Mouse (Mus musculus) cerebellum, adult 2 months (tissue): ENCODE measurements around the gene Snx22. TPM values are rescaled to one million over a fixed set of nuclear protein-coding genes. Genes with fewer than 3 reads are reported as not detected.

ENCODE experiments used
- DNase-seq, 2 experiments: peaks; one replicate each; pipeline ENCODE4 v3.0.0; 2021
- H3K27ac ChIP-seq: fragments of 200-500 bp; 2 replicates; pipeline ENCODE4 v1.5.1; 2012; ENCODE audit warnings: low read length, control low read depth, inconsistent platforms; ENCODE audit not compliant: insufficient read depth
- H3K27me3 ChIP-seq: fragments of 200-500 bp; 2 replicates; pipeline ENCODE4 v1.6.1; 2012; ENCODE audit warnings: inconsistent platforms, mild to moderate bottlenecking, low read length, moderate library complexity; ENCODE audit not compliant: control insufficient read depth, insufficient read depth
- H3K4me1 ChIP-seq: fragments of 200-500 bp; 2 replicates; pipeline ENCODE4 v1.6.1; 2011; ENCODE audit warnings: low read length; ENCODE audit not compliant: control insufficient read depth, insufficient read depth
- H3K4me3 ChIP-seq: fragments of 200-500 bp; replicated peaks from 2 replicates; pipeline ENCODE3; 2011; ENCODE audit warnings: mild to moderate bottlenecking, low read depth, low read length, control low read depth; ENCODE audit not compliant: insufficient read depth
- CTCF ChIP-seq: fragments of 200-500 bp; IDR thresholded peaks from 2 replicates; pipeline ENCODE4 v1.5.1; 2011; ENCODE audit warnings: low read depth, mild to moderate bottlenecking, control low read depth, low read length, moderate library complexity, borderline replicate concordance; ENCODE audit not compliant: insufficient read depth
- POLR2A ChIP-seq: fragments of 200-500 bp; IDR thresholded peaks from 2 replicates; pipeline ENCODE4 v1.6.1; 2011; ENCODE audit warnings: low read length, control low read depth, borderline replicate concordance; ENCODE audit not compliant: insufficient read depth
- WGBS: fragments of 180-500 bp; shearing (Covaris S2); methylation state at CpG from one replicate; pipeline ENCODE4 v1.1.7; 2018; 5-methylcytosine and 5-hydroxymethylcytosine counted together
- polyA plus RNA-seq: library from polyadenylated mRNA; depleted of rRNA; stranded (reverse); fragments of >200 nt; gene quantifications from 2 replicates; pipeline ENCODE4 v1.2.3, GENCODE M21; 2012

Gene Snx22
- polyA plus RNA-seq, 1 experiment, result 9.7 TPM

DNA sequence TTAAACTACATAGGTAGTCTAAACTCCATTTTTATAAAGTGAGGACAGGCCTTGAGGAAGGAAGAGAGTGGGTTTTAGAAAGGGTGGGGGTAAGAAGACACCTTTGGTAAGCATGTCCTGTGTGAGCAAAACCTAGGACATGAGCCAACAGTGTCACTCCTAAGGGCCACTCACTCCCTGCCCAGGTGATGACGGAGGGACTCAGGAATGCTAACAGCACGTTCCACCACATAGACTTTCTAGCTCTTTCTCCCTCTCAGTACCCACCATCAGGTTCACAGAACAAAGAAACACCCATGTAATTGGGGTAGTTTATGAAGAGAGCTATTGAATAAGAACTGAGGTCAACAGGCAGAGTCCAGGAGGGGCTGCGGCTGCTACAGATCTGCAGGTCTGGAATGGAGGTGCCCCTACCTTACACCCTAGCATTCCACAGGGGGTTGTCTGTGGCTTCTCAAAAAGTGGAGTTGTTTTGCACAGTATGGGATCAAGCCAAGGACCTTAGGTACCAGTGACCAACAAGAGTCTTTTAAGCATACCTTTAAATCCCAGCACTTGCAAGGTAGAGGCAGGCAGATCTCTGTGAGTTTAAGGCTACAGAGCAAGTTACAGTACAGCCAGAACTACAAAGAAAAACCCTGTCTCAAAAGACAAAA lies 11.4 kb upstream of the Snx22 start:
- no peak for DNase-seq
- Histone ChIP-seq H3K4me3 (no peak overlapping the region), H3K4me1 (no peaks in the 10 kb centered on the region; the same call in 1 of the 2 replicates), H3K27me3 (no peaks in the 10 kb centered on the region), H3K27ac (no peak overlapping the region)
- whole genome bisulfite sequencing, result 90% methylated on average over 3 of the region's 3 CpGs
- TF ChIP-seq CTCF (no peak), POLR2A (no peak)

DNA sequence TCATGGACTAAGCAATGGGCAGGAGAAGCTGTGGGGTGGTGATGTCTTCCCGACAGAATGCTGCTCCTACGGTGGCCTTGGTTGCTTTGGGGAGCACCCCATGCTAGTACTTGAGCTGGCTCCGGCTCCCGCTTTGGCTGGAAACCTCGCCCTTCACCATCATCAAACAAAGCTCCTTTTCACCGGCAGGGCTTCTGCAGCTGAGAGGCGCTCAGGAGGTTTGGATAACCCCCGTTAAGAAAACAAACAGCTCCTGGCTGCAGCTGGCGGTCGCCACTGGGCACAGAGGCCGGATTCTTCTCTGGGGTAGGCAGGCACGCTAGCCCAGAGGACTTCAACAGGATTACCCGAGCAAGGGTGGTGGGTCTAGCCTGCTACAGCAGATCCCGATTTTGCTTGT lies 9.0 kb upstream of the Snx22 start:
- no peak for DNase-seq
- 16% methylated on average over 14 of the region's 14 CpGs for WGBS
- H3K4me3 ChIP-seq, result no peak overlapping the region

DNA sequence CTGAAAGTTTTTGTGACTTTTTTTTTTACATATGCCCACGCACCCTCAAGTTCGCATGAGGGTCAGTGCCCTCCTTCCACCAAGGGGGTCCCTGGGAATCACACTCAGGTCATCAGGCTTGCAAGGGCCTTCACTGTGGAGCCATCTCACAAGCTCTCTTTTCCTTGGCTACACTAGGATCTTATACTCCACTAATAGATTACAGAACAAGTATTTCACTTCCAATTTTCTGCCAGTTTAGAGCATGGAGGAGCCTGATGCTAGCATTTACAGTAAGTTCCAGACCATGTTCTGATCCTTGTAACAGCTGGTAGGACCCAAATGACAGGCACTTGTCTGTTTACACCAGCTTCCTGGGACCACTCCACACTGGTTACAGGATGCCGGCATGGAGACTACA lies 8.6 kb upstream of the Snx22 start:
- Histone ChIP-seq H3K4me3 (no peak overlapping the region), H3K27ac (no peak overlapping the region), H3K4me1 (no peaks in the 10 kb centered on the region), H3K27me3 (no peaks in the 10 kb centered on the region)
- no peak for TF ChIP-seq CTCF
- no peak for TF ChIP-seq POLR2A
- WGBS, result 67% methylated on average over 3 of the region's 3 CpGs
- DNase-seq, result no peak

More for the DNA sequence above, 9.0 kb upstream of the Snx22 start:
- Histone ChIP-seq H3K4me1 (no peaks in the 10 kb centered on the region), H3K27me3 (no peaks in the 10 kb centered on the region), H3K27ac (no peak overlapping the region)
- TF ChIP-seq POLR2A, result no peak
- no peak for TF ChIP-seq CTCF

DNA sequence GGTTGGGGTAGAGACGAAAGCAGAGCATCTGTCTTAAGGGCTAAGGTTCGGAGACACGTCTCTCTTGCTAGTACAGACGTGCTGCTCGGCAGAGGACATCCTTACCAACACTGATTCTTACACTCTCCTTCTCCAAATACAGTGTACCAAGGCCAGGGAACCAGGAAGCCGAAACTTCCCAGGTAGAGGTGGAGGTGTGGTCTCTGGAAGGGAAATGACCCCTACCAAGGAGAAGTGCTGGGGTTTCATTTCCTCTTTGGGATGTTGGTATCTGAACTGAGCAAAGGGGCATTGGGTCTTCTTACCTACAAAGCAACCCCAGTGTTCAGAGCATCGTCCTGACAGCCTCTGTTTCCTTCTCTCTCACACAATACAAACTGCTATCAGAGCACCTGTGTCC lies 3.2 kb upstream of the Snx22 start:
- no peak for TF ChIP-seq POLR2A
- TF ChIP-seq CTCF, result no peak
- Histone ChIP-seq H3K27ac (no peak overlapping the region), H3K27me3 (no peaks in the 10 kb centered on the region), H3K4me1 (no peaks in the 10 kb centered on the region), H3K4me3 (no peak overlapping the region)
- 85% methylated on average over 7 of the region's 7 CpGs for WGBS
- no peak for DNase-seq

DNA sequence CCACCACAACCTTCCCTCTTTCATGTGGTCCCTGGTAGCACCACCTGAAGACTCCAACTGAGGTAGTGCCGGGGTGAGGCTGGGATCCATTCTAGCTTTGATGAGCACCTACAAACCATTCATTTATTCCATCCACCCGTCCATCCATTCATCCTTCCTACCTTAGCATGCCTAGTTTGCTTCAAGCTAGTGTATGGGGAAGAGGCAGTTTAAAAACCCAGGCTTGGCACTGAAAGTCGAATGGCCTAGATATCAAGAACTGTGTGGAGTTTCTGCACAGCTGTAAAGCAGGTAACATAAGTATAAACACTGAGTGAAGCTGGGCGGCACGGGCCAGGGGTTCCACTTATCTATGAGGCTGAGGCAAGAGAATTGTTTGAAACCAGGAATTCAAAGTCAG lies 632 bp upstream of the Snx22 start:
- WGBS, result 93% methylated on average over 5 of the region's 5 CpGs
- no peak overlapping the region for H3K4me3 ChIP-seq
- no peak for TF ChIP-seq CTCF
- TF ChIP-seq POLR2A, result no peak

DNA sequence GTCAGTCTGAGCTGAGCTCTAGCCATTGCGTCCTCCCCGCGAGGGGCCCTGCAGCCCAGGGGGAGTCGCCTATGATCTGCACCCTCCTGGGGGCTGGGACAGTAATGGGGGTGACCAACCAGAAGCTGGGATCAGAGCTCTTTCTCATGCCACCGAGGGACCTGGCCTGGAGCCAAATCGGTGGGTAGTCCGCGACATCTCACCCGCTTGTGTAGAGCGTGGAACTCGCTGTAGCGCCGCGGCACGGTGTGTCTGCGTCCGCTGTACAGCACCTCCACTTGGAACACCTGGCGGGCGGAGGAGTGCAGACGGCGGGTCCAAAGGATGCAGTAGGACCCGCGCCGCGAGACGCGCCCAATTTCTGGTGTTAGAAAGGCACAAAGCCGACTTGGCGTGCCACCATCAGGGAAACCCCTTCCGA lies 538 bp downstream of the Snx22 start:
- Histone ChIP-seq H3K4me1 (no peaks in the 10 kb centered on the region), H3K27me3 (no peaks in the 10 kb centered on the region), H3K4me3 (peak overlapping the region; percentile 66), H3K27ac (no peak overlapping the region)
- DNase-seq, result peak; percentile 44 to 51
- under 1% methylated on average over 30 of the region's 30 CpGs for WGBS
- no peak for TF ChIP-seq CTCF
- no peak for TF ChIP-seq POLR2A

More for the DNA sequence above, 632 bp upstream of the Snx22 start:
- Histone ChIP-seq H3K27ac (no peak overlapping the region), H3K27me3 (no peaks in the 10 kb centered on the region), H3K4me1 (no peaks in the 10 kb centered on the region)
- no peak for DNase-seq

DNA sequence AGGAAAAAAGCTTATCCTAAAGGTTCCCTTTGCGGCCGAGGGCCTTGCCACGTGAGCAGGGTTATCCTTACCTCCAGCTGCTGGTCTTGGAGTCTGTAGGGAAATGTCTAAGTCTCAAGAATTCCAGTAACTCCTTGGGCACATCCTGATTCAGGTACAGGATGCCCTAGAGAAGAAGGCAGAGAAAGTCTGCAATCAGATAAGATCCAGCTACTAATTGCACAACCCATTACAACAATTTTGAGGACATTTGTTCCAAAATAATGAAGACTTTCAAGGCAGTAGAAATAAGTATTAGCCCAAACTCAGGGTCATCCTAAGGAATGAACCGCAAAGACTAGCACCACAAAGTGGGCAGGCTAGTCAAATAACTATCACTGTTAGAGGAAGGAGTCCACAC lies 1.5 kb downstream of the Snx22 start:
- DNase-seq, result no peak
- 83% methylated on average over 4 of the region's 4 CpGs for WGBS
- no peaks in the 10 kb centered on the region for H3K4me1 ChIP-seq
- H3K27me3 ChIP-seq, result no peaks in the 10 kb centered on the region
- TF ChIP-seq POLR2A, result no peak
- TF ChIP-seq CTCF, result no peak
- no peak overlapping the region for H3K4me3 ChIP-seq
- H3K27ac ChIP-seq, result no peak overlapping the region

DNA sequence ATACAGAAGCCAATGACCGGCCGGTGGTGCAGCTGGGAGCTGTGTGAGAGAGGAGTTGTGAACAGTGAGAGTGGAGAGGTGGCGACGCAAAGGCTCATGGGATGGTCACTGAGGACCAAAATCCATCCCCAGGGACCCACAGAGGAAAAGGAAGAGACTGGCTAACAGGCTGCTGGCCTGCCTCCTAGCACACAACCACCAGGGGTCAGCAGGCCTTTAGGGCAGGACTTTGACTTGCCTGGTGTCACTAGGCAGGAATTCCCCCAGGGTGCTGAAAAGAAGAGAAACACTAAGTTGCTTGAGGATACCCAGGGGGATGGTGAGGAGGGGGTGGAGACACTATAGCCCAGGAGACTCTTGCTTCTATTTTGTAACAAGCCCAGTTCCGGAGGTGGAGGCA lies 2.0 kb downstream of the Snx22 start:
- WGBS, result 53% methylated on average over 5 of the region's 5 CpGs
- H3K27ac ChIP-seq, result no peak overlapping the region
- no peak for DNase-seq
- TF ChIP-seq CTCF (peak; percentile 38; the same call in 1 of the 2 replicates), POLR2A (no peak)
- no peaks in the 10 kb centered on the region for H3K27me3 ChIP-seq
- no peak overlapping the region for H3K4me3 ChIP-seq
- H3K4me1 ChIP-seq, result no peaks in the 10 kb centered on the region
